Mouse (Mus musculus): ENCODE data around the gene Dpyd. TPM values are rescaled to one million over a fixed set of nuclear protein-coding genes. Genes with fewer than 3 reads are reported as not detected.

Gene Dpyd
- polyA plus RNA-seq, 1 experiment from 2014 or later, result 16.0 TPM

- H3K4me2 ChIP-seq (replicated peaks), result no peak overlapping the region
- H3K27ac ChIP-seq, result no peak overlapping the region
- H3K9me3 ChIP-seq, result no peaks in the 10 kb centered on the region
- H3K36me3 ChIP-seq, result no peaks in the 10 kb centered on the region
- no peaks in the 10 kb centered on the region for H3K27me3 ChIP-seq
- no peak overlapping the region for H3K4me3 ChIP-seq
- no peak for ATAC-seq (ENCODE audit: insufficient number of reproducible peaks, insufficient read depth, low FRiP score, low TSS enrichment)
- no peak overlapping the region for H3K9ac ChIP-seq
- 87% methylated on average over 3 of the region's 3 CpGs for WGBS
- no peaks in the 10 kb centered on the region for H3K4me1 ChIP-seq
These were observed 188.3 kb downstream of the Dpyd start for GRCm38 (mm10) chr3:118750269-118750668.

DNA sequence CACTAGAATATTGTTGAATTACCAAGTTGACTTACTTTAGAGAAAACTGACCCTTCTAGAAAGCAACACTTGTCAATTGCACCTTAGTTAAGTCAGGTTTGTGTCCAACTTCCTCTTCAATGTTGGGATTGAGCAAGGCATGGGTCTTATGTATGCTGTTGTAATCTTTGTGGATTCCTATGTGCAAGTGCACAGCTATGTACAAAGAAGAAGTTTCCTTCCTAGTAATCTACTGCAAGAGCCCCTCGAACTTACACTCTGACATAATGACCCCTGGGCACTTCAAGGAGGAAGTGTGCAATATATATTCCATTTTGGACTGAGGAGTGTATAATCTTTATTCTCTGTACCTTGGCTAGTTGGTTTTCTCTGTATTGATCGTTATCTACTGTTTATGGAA is 191.7 kb downstream of the Dpyd start:
- H3K27me3 ChIP-seq, result no peaks in the 10 kb centered on the region
- no peak for ATAC-seq (ENCODE audit: insufficient number of reproducible peaks, insufficient read depth, low FRiP score, low TSS enrichment)
- no peak overlapping the region for H3K4me3 ChIP-seq
- H3K9me3 ChIP-seq, result no peaks in the 10 kb centered on the region
- no peaks in the 10 kb centered on the region for H3K4me1 ChIP-seq
- no peaks in the 10 kb centered on the region for H3K36me3 ChIP-seq
- no peak overlapping the region for H3K27ac ChIP-seq
- H3K9ac ChIP-seq, result no peak overlapping the region
- H3K4me2 ChIP-seq (replicated peaks), result no peak overlapping the region
- 90% methylated on average over 2 of the region's 2 CpGs for WGBS

DNA sequence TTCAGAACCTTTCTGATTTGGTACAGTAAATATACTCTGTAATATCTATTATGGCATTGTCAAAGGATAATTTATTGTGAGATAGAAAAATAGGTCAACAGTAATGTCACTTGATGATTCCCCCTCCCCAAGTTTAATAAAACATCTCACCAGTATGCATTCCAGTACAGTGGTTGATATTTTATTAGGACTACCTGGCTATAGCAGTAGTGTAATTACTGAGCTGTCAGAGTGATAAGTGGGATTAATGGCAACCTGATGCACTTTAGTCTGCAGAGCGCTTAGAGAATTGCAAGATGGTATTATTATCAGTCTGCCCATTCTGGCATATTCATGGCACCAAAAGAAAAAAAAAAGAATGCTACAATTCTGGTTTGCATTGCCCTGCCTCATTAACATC is 194.2 kb downstream of the Dpyd start:
- Histone ChIP-seq H3K9ac (no peak overlapping the region), H3K27ac (no peak overlapping the region), H3K36me3 (no peaks in the 10 kb centered on the region), H3K27me3 (no peaks in the 10 kb centered on the region), H3K4me2 (replicated peaks) (no peak overlapping the region), H3K4me1 (no peaks in the 10 kb centered on the region), H3K9me3 (no peaks in the 10 kb centered on the region), H3K4me3 (no peak overlapping the region)
- WGBS, result 52% methylated on average over 1 of the region's 1 CpGs
- ATAC-seq (ENCODE audit: insufficient number of reproducible peaks, insufficient read depth, low FRiP score, low TSS enrichment), result no peak

DNA sequence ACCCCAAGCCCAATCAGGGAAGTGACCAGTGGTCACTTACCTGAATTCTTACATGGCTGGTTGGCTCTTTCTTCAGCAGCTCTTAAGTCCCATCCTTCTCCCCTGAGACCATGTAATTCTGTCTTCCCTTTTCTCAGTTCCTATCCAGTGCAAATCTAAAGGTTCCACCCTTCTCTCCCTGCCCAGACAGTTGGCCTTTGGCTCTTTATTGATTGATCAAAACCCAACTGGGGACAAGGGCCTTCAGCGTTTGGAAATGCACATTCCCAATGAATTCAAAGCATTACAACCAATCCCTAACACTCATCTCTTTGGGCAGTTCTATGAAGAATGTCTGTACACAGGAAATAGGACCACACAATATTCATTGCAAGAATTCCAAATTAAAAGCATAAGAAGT is 251.0 kb downstream of the Dpyd start:
- ATAC-seq (ENCODE audit: insufficient number of reproducible peaks, insufficient read depth, low FRiP score, low TSS enrichment), result no peak
- WGBS, result 86% methylated on average over 1 of the region's 1 CpGs
- no peak overlapping the region for H3K27ac ChIP-seq
- H3K9me3 ChIP-seq, result no peaks in the 10 kb centered on the region
- no peaks in the 10 kb centered on the region for H3K27me3 ChIP-seq
- H3K4me1 ChIP-seq, result no peaks in the 10 kb centered on the region
- H3K4me2 ChIP-seq (replicated peaks), result no peak overlapping the region
- no peak overlapping the region for H3K9ac ChIP-seq
- no peak overlapping the region for H3K4me3 ChIP-seq
- no peaks in the 10 kb centered on the region for H3K36me3 ChIP-seq

GRCm38 (mm10) chr3:118850613-118851527 is 288.9 kb downstream of the Dpyd start:
- Histone ChIP-seq H3K4me2 (replicated peaks) (no peak overlapping the region), H3K4me1 (peaks cover 4% of the 10 kb centered on the region; the same call in 1 of the 2 replicates), H3K9me3 (no peaks in the 10 kb centered on the region), H3K27ac (no peak overlapping the region), H3K36me3 (no peaks in the 10 kb centered on the region), H3K4me3 (no peak overlapping the region), H3K27me3 (no peaks in the 10 kb centered on the region), H3K9ac (no peak overlapping the region)
- no peak for ATAC-seq (ENCODE audit: insufficient number of reproducible peaks, insufficient read depth, low FRiP score, low TSS enrichment)
- 19% methylated on average over 4 of the region's 4 CpGs for WGBS

DNA sequence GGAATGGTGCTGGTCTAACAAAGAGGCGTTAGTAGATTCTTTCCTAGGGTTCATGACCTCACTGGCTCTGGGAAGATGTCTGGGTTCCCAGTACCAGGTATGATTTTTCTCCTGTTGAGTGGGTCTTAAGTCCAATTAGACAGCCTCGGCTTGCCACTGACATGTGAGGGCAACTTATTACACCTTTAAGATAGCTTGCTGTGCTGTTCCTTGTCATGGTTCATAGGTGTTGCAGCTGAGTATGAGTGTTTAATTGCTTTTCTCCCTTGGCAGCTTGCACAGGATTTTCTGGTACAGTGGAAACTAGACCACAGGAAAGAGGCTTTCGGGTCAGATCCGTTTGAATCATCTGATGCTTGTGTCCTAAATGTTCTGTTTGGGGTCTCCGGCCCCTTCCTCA is 290.8 kb downstream of the Dpyd start:
- Histone ChIP-seq H3K9me3 (no peaks in the 10 kb centered on the region), H3K36me3 (no peaks in the 10 kb centered on the region), H3K4me1 (peaks cover 4% of the 10 kb centered on the region; the same call in 1 of the 2 replicates), H3K9ac (no peak overlapping the region), H3K4me3 (no peak overlapping the region), H3K4me2 (replicated peaks) (no peak overlapping the region), H3K27me3 (no peaks in the 10 kb centered on the region), H3K27ac (no peak overlapping the region)
- 84% methylated on average over 5 of the region's 5 CpGs for WGBS
- no peak for ATAC-seq (ENCODE audit: insufficient number of reproducible peaks, insufficient read depth, low FRiP score, low TSS enrichment)

DNA sequence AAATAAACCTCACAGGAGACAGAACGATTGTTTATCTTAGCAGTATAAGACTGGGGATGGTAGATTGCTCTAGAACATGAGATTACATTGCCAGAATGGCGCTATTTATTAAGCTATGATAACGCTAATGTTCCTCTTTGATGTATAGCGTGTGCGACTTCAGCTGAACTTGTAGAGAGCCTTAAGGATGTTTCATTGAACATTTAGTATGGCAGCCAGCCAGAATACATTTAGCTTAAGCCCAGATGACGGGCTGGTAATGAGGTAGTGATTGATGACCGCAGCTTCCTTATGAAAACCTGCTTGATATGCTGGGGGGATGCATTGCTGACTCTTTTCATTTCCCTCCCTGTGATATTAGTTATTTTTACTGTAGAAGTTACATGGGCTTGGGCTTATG is 293.5 kb downstream of the Dpyd start:
- Histone ChIP-seq H3K36me3 (no peaks in the 10 kb centered on the region), H3K27me3 (no peaks in the 10 kb centered on the region), H3K4me3 (no peak overlapping the region), H3K4me1 (peaks cover 4% of the 10 kb centered on the region; the same call in 1 of the 2 replicates), H3K9me3 (no peaks in the 10 kb centered on the region), H3K4me2 (replicated peaks) (no peak overlapping the region), H3K27ac (no peak overlapping the region), H3K9ac (no peak overlapping the region)
- ATAC-seq (ENCODE audit: insufficient number of reproducible peaks, insufficient read depth, low FRiP score, low TSS enrichment), result no peak
- WGBS, result 63% methylated on average over 7 of the region's 7 CpGs

GRCm38 (mm10) chr3:118869113-118870107 is 307.5 kb downstream of the Dpyd start:
- Histone ChIP-seq H3K36me3 (no peaks in the 10 kb centered on the region), H3K27me3 (no peaks in the 10 kb centered on the region), H3K27ac (no peak overlapping the region), H3K9ac (no peak overlapping the region), H3K4me1 (no peaks in the 10 kb centered on the region), H3K9me3 (no peaks in the 10 kb centered on the region), H3K4me2 (replicated peaks) (no peak overlapping the region), H3K4me3 (no peak overlapping the region)
- WGBS, result 71% methylated on average over 10 of the region's 10 CpGs
- no peak for ATAC-seq (ENCODE audit: insufficient number of reproducible peaks, insufficient read depth, low FRiP score, low TSS enrichment)

DNA sequence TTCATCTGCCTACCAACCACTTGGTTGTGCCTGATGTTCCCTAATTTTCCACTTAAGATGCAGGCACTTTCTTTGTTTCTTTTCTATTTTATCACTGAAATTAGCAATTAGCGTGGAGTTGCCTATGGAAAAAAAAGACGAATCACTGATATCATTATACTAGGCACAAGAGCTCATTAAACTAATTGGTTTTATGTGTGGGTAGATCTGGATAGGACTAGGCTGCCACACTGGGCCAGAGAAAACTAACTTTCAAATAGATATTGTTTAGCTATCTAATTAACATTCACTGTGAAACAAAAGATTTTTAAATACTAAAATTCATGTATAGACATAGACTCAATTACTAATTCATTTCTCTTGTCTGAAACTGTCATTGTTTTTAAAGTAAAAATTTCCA is 313.9 kb downstream of the Dpyd start:
- Histone ChIP-seq H3K27me3 (no peaks in the 10 kb centered on the region), H3K27ac (no peak overlapping the region), H3K4me1 (no peaks in the 10 kb centered on the region), H3K9me3 (no peaks in the 10 kb centered on the region), H3K9ac (no peak overlapping the region), H3K4me3 (no peak overlapping the region), H3K36me3 (no peaks in the 10 kb centered on the region), H3K4me2 (replicated peaks) (no peak overlapping the region)
- ATAC-seq (ENCODE audit: insufficient number of reproducible peaks, insufficient read depth, low FRiP score, low TSS enrichment), result no peak
- WGBS, result 82% methylated on average over 2 of the region's 2 CpGs

DNA sequence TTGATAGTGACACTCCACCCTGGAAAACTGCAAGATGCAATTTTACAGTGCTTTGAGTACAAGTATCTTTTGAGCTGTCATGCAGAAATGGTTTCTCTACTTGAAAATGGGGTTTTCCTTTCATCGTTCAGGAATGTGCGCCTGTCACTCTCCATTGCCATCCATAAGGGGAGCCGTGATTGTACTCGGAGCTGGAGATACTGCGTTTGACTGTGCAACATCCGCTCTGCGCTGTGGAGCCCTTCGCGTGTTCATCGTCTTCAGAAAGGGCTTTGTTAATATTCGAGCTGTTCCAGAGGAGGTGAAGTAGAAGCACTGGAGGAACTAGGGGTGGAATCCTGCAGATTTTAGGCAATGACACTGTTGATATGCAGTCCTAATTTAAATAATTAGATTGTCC is 337.1 kb downstream of the Dpyd start:
- Histone ChIP-seq H3K4me3 (no peak overlapping the region), H3K9ac (no peak overlapping the region), H3K4me2 (replicated peaks) (no peak overlapping the region), H3K4me1 (no peaks in the 10 kb centered on the region), H3K9me3 (no peaks in the 10 kb centered on the region), H3K27me3 (no peaks in the 10 kb centered on the region), H3K36me3 (no peaks in the 10 kb centered on the region), H3K27ac (no peak overlapping the region)
- 83% methylated on average over 11 of the region's 11 CpGs for WGBS
- ATAC-seq (ENCODE audit: insufficient number of reproducible peaks, insufficient read depth, low FRiP score, low TSS enrichment), result no peak

DNA sequence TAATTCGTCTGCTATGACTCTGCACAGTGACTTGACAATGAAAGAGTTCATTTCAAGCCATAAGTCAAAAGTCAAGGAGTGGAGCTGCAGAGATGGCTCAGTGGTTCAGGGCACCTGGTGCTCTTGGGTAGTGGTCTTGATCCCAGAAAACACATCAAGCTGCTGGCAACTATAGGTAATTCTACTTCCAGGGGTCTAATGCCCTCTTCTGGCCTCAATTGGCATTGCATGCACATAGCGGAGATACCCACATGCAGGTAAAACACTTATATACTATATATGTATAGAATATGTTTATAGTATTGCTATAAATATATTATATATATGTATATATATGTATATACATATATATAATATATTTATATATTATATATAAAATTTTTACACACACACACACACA is 429.4 kb downstream of the Dpyd start:
- H3K4me1 ChIP-seq, result no peaks in the 10 kb centered on the region
- no peak overlapping the region for H3K4me2 ChIP-seq (replicated peaks)
- no peaks in the 10 kb centered on the region for H3K36me3 ChIP-seq
- no peak overlapping the region for H3K4me3 ChIP-seq
- H3K9ac ChIP-seq, result no peak overlapping the region
- WGBS, result 99% methylated on average over 2 of the region's 2 CpGs
- no peaks in the 10 kb centered on the region for H3K9me3 ChIP-seq
- H3K27me3 ChIP-seq, result no peaks in the 10 kb centered on the region
- no peak for ATAC-seq (ENCODE audit: insufficient number of reproducible peaks, insufficient read depth, low FRiP score, low TSS enrichment)
- no peak overlapping the region for H3K27ac ChIP-seq

Data from embryonic facial prominence, embryonic 12.5 days (tissue).